Mouse (Mus musculus) heart, embryonic 13.5 days (tissue): ENCODE results near the gene Coa7. TPM values are rescaled to one million over a fixed set of nuclear protein-coding genes. Genes with fewer than 3 reads are reported as not detected.
A peak's percentile ranks its signal among the peaks of the same experiment; 100 is the strongest.
"Not testable (repeated sequence)": the region's sequence is repeated elsewhere in the genome, so short reads cannot be mapped to it uniquely, and the experiment has no call there.

Experiments
- ATAC-seq: fragments of 200-750 bp; cut with Nextera tagmentation; 2 replicates; pipeline ENCODE4 v1.8.0; 2017; ENCODE audit warnings: moderate TSS enrichment; ENCODE audit not compliant: insufficient number of reproducible peaks, low FRiP score, low TSS enrichment; ENCODE audit errors: extremely low read depth
- H3K27ac ChIP-seq: fragments of 300-500 bp; sonication (generic); replicated peaks from 2 replicates; pipeline ENCODE4 v1.5.1; 2015; ENCODE audit warnings: moderate library complexity, mild to moderate bottlenecking, inconsistent platforms
- H3K27me3 ChIP-seq: fragments of 300-500 bp; sonication (generic); replicated peaks from 2 replicates; pipeline ENCODE4 v1.6.1; 2015; ENCODE audit warnings: mild to moderate bottlenecking, inconsistent platforms
- H3K36me3 ChIP-seq: fragments of 300-500 bp; sonication (generic); 2 replicates; pipeline ENCODE4 v1.6.1; 2015; ENCODE audit warnings: mild to moderate bottlenecking, inconsistent platforms
- H3K4me1 ChIP-seq: fragments of 300-500 bp; sonication (generic); 2 replicates; pipeline ENCODE4 v1.6.1; 2015; ENCODE audit warnings: inconsistent platforms
- H3K4me2 ChIP-seq: fragments of 300-500 bp; sonication (generic); 2 replicates; pipeline ENCODE4 v1.6.1; 2015; ENCODE audit warnings: inconsistent platforms, mild to moderate bottlenecking, moderate library complexity
- H3K4me3 ChIP-seq: fragments of 300-500 bp; sonication (generic); 2 replicates; pipeline ENCODE4 v1.5.1; 2015; ENCODE audit warnings: moderate library complexity, mild to moderate bottlenecking, inconsistent platforms
- H3K9ac ChIP-seq: fragments of 300-500 bp; sonication (generic); 2 replicates; pipeline ENCODE4 v1.6.1; 2015; ENCODE audit warnings: inconsistent platforms, mild to moderate bottlenecking, moderate library complexity
- H3K9me3 ChIP-seq: fragments of 300-500 bp; sonication (generic); 2 replicates; pipeline ENCODE4 v1.6.1; 2016; ENCODE audit warnings: inconsistent platforms
- WGBS: fragments of 180-500 bp; shearing (Covaris S2); methylation state at CpG from one replicate; pipeline ENCODE4 v1.1.7; 2015; ENCODE audit warnings: mixed read lengths; 5-methylcytosine and 5-hydroxymethylcytosine counted together
- polyA plus RNA-seq: library from polyadenylated mRNA; unstranded; fragments of >200 nt; fragmentation: Nextera tagmentation; extraction: Ambion mirVana; gene quantifications from 2 replicates; pipeline ENCODE4 v1.2.1, GENCODE M21; 2015

Coa7 gene
- polyA plus RNA-seq, 1 experiment from 2014 or later = 37.1 TPM

- 48% methylated on average over 5 of the region's 5 CpGs for WGBS
- no peak overlapping the region for H3K9ac ChIP-seq
- H3K9me3 ChIP-seq = no peaks in the 10 kb centered on the region
- no peak overlapping the region for H3K27ac ChIP-seq
- H3K4me3 ChIP-seq = no peak overlapping the region
- no peak for ATAC-seq
- peaks cover 47% of the 10 kb centered on the region for H3K4me1 ChIP-seq
- H3K27me3 ChIP-seq = no peaks in the 10 kb centered on the region
- no peak overlapping the region for H3K4me2 ChIP-seq
- H3K36me3 ChIP-seq = no peaks in the 10 kb centered on the region
These were observed 17.9 kb downstream of the Coa7 start for GRCm38 (mm10) chr4:108345826-108346225.

GRCm38 (mm10) chr4:108347111-108347510 is 19.2 kb downstream of the Coa7 start:
- Histone ChIP-seq H3K9ac (no peak overlapping the region), H3K4me3 (no peak overlapping the region), H3K36me3 (no peaks in the 10 kb centered on the region), H3K27me3 (no peaks in the 10 kb centered on the region), H3K4me1 (peaks cover 59% of the 10 kb centered on the region), H3K27ac (no peak overlapping the region), H3K4me2 (no peak overlapping the region), H3K9me3 (no peaks in the 10 kb centered on the region)
- no peak for ATAC-seq
- WGBS = 85% methylated on average over 5 of the region's 5 CpGs

GRCm38 (mm10) chr4:108348256-108348875 is 20.4 kb downstream of the Coa7 start:
- H3K4me2 ChIP-seq = no peak overlapping the region
- H3K27ac ChIP-seq = peak overlapping the region; percentile 93
- H3K27me3 ChIP-seq = no peaks in the 10 kb centered on the region
- H3K9ac ChIP-seq = peak overlapping the region; percentile 63
- no peaks in the 10 kb centered on the region for H3K36me3 ChIP-seq
- ATAC-seq = no peak
- H3K4me1 ChIP-seq = peaks cover 60% of the 10 kb centered on the region
- no peak overlapping the region for H3K4me3 ChIP-seq
- no peaks in the 10 kb centered on the region for H3K9me3 ChIP-seq
- 21% methylated on average over 5 of the region's 5 CpGs for WGBS

GRCm38 (mm10) chr4:108349064-108349463 is 21.1 kb downstream of the Coa7 start:
- H3K36me3 ChIP-seq = no peaks in the 10 kb centered on the region
- no peak overlapping the region for H3K4me2 ChIP-seq
- H3K9me3 ChIP-seq = no peaks in the 10 kb centered on the region
- peaks cover 62% of the 10 kb centered on the region for H3K4me1 ChIP-seq
- peak overlapping the region; percentile 93 for H3K27ac ChIP-seq
- no peak for ATAC-seq
- no peaks in the 10 kb centered on the region for H3K27me3 ChIP-seq
- H3K9ac ChIP-seq = no peak overlapping the region
- H3K4me3 ChIP-seq = no peak overlapping the region
- 85% methylated on average over 3 of the region's 3 CpGs for WGBS

GRCm38 (mm10) chr4:108349836-108350547 is 22.1 kb downstream of the Coa7 start:
- 20% methylated on average over 8 of the region's 8 CpGs for WGBS
- H3K4me1 ChIP-seq = peaks cover 66% of the 10 kb centered on the region
- peak overlapping the region; percentile 50 for H3K9ac ChIP-seq
- H3K27me3 ChIP-seq = no peaks in the 10 kb centered on the region
- H3K9me3 ChIP-seq = no peaks in the 10 kb centered on the region
- no peak overlapping the region for H3K4me3 ChIP-seq
- H3K36me3 ChIP-seq = no peaks in the 10 kb centered on the region
- H3K27ac ChIP-seq = peak overlapping the region; percentile 93
- peak overlapping the region; percentile 27; the same call in 1 of the 2 replicates for H3K4me2 ChIP-seq
- no peak for ATAC-seq

- Histone ChIP-seq H3K9me3 (no peaks in the 10 kb centered on the region), H3K27ac (peak overlapping the region; percentile 93), H3K4me2 (peak overlapping the region; percentile 27; the same call in 1 of the 2 replicates), H3K36me3 (no peaks in the 10 kb centered on the region), H3K27me3 (no peaks in the 10 kb centered on the region), H3K4me3 (no peak overlapping the region), H3K9ac (peak overlapping the region; percentile 50), H3K4me1 (peaks cover 68% of the 10 kb centered on the region)
- WGBS = 7% methylated on average over 8 of the region's 8 CpGs
- ATAC-seq = peak; percentile 28; the same call in 1 of the 2 replicates
These were observed 22.9 kb downstream of the Coa7 start for GRCm38 (mm10) chr4:108350819-108351218.

GRCm38 (mm10) chr4:108353591-108353990 is 25.7 kb downstream of the Coa7 start:
- H3K9me3 ChIP-seq, H3K4me3 ChIP-seq, H3K9ac ChIP-seq, H3K4me2 ChIP-seq, H3K27ac ChIP-seq, H3K36me3 ChIP-seq, ATAC-seq, H3K27me3 ChIP-seq: not testable (repeated sequence)
- peaks cover 72% of the 10 kb centered on the region for H3K4me1 ChIP-seq

GRCm38 (mm10) chr4:108357458-108357857 is 29.5 kb downstream of the Coa7 start:
- Histone ChIP-seq H3K4me3 (no peak overlapping the region), H3K4me1 (peaks cover 64% of the 10 kb centered on the region), H3K4me2 (no peak overlapping the region), H3K27ac (no peak overlapping the region), H3K9ac (no peak overlapping the region), H3K9me3 (no peaks in the 10 kb centered on the region), H3K27me3 (no peaks in the 10 kb centered on the region), H3K36me3 (no peaks in the 10 kb centered on the region)
- 85% methylated on average over 8 of the region's 8 CpGs for WGBS
- no peak for ATAC-seq

- ATAC-seq = no peak
- Histone ChIP-seq H3K27me3 (no peaks in the 10 kb centered on the region), H3K36me3 (no peaks in the 10 kb centered on the region), H3K9me3 (no peaks in the 10 kb centered on the region), H3K4me1 (peaks cover 74% of the 10 kb centered on the region), H3K4me3 (no peak overlapping the region), H3K27ac (peak overlapping the region; percentile 93), H3K4me2 (no peak overlapping the region), H3K9ac (no peak overlapping the region)
- 35% methylated on average over 4 of the region's 4 CpGs for WGBS
These were observed 30.6 kb downstream of the Coa7 start for GRCm38 (mm10) chr4:108358498-108358897.

- peaks cover 78% of the 10 kb centered on the region for H3K4me1 ChIP-seq
- peak overlapping the region; percentile 93 for H3K27ac ChIP-seq
- H3K9me3 ChIP-seq = no peaks in the 10 kb centered on the region
- peak overlapping the region; percentile 35 for H3K4me3 ChIP-seq
- no peaks in the 10 kb centered on the region for H3K36me3 ChIP-seq
- 7% methylated on average over 28 of the region's 28 CpGs for WGBS
- H3K4me2 ChIP-seq = peak overlapping the region; percentile 62
- peak; percentile 68 for ATAC-seq
- peak overlapping the region; percentile 58; the same call in 1 of the 2 replicates for H3K9ac ChIP-seq
- no peaks in the 10 kb centered on the region for H3K27me3 ChIP-seq
These were observed 32.5 kb downstream of the Coa7 start for GRCm38 (mm10) chr4:108360136-108361055.
